Mouse (Mus musculus): ENCODE measurements at regions not wholly inside any gene's neighbourhood (a gene's known extent, or its start where the extent isn't known, plus 50 kb on each side); places are given as distances from the start of the nearest gene placed in this dataset.

DNA sequence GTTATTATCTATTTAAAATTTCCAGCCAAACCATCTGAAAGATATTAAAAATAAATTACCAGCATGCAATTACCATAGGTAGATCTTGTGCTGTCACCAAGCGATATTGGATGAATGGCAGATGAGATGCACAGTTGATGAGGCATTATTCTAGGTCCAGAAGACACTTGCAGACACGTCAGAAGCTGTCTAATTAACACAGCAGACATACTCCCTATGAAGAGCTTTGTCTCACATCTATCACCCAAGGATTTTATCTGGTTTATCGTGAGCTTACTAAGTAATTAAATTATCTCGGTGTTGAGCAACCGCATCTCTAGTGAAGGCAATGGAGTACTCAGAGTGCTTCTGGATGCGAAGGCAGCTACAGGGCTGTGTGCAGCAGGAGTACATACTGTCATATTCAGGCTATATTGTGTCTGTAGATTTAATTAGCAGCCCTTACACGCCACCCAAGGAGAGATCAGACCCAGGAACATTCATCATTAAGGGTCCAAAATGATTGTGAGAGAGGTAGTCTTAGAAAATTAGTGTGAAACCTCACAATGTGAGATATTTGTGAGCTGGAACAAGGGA, 86.0 kb upstream of the Htr1f start:
- WGBS, result 68% methylated on average over 7 of the region's 7 CpGs
- no peak overlapping the region for H3K9ac ChIP-seq (replicated peaks; ENCODE audit: low read depth, low read length)
- H3K27me3 ChIP-seq (ENCODE audit: control insufficient read depth, insufficient read depth, low read length), result no peaks in the 10 kb centered on the region

GRCm38 (mm10) chr16:65174561-65174960, 68.9 kb upstream of the Htr1f start:
- H3K4me1 ChIP-seq (ENCODE audit: control insufficient read depth, insufficient read depth, low read length), result no peaks in the 10 kb centered on the region
- no peaks in the 10 kb centered on the region for H3K27me3 ChIP-seq (ENCODE audit: control insufficient read depth, insufficient read depth, low read length)

More for the DNA sequence above, 86.0 kb upstream of the Htr1f start:
- Histone ChIP-seq H3K9me3 (ENCODE audit: control insufficient read depth, low read length) (no peaks in the 10 kb centered on the region), H3K27ac (ENCODE audit: low read depth, low read length) (no peak overlapping the region), H3K4me2 (ENCODE audit: low read depth, low read length) (no peak overlapping the region), H3K36me3 (ENCODE audit: control insufficient read depth, insufficient read depth, low read length) (no peaks in the 10 kb centered on the region), H3K4me3 (ENCODE audit: low read depth, low read length) (no peak overlapping the region), H3K4me1 (ENCODE audit: control insufficient read depth, insufficient read depth, low read length) (no peaks in the 10 kb centered on the region)
- ATAC-seq (ENCODE audit: low read depth), result no peak

DNA sequence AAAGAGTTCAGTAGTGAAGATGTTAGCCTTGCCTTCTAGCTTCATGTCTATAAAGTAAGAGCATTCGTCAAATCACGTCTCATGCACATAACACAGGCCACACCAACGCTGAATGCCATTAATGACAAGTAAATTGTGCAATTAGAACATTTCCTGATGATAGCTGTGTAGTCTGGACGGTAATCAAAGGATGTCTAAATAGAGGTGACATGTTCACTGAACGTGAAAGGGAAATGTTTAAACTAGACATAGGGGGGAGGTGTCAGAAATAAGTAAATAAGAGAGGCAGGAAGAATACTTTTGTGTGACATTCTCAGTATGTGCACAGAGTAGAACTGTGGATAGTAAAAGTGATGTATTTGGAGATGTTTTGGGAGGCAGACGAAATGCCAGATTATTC, 61.5 kb upstream of the Htr1f start:
- H3K9me3 ChIP-seq (ENCODE audit: control insufficient read depth, low read length), result no peaks in the 10 kb centered on the region
- no peaks in the 10 kb centered on the region for H3K4me1 ChIP-seq (ENCODE audit: control insufficient read depth, insufficient read depth, low read length)
- H3K9ac ChIP-seq (replicated peaks; ENCODE audit: low read depth, low read length), result no peak overlapping the region
- 70% methylated on average over 6 of the region's 6 CpGs for WGBS
- no peak overlapping the region for H3K4me2 ChIP-seq (ENCODE audit: low read depth, low read length)
- H3K27me3 ChIP-seq (ENCODE audit: control insufficient read depth, insufficient read depth, low read length), result no peaks in the 10 kb centered on the region
- no peaks in the 10 kb centered on the region for H3K36me3 ChIP-seq (ENCODE audit: control insufficient read depth, insufficient read depth, low read length)
- no peak overlapping the region for H3K4me3 ChIP-seq (ENCODE audit: low read depth, low read length)
- H3K27ac ChIP-seq (ENCODE audit: low read depth, low read length), result no peak overlapping the region
- no peak for ATAC-seq (ENCODE audit: low read depth)

More at GRCm38 (mm10) chr16:65174561-65174960, 68.9 kb upstream of the Htr1f start:
- no peak overlapping the region for H3K4me3 ChIP-seq (ENCODE audit: low read depth, low read length)
- no peaks in the 10 kb centered on the region for H3K9me3 ChIP-seq (ENCODE audit: control insufficient read depth, low read length)
- H3K36me3 ChIP-seq (ENCODE audit: control insufficient read depth, insufficient read depth, low read length), result no peaks in the 10 kb centered on the region
- ATAC-seq (ENCODE audit: low read depth), result no peak
- H3K4me2 ChIP-seq (ENCODE audit: low read depth, low read length), result no peak overlapping the region
- 74% methylated on average over 3 of the region's 3 CpGs for WGBS
- no peak overlapping the region for H3K27ac ChIP-seq (ENCODE audit: low read depth, low read length)
- no peak overlapping the region for H3K9ac ChIP-seq (replicated peaks; ENCODE audit: low read depth, low read length)

DNA sequence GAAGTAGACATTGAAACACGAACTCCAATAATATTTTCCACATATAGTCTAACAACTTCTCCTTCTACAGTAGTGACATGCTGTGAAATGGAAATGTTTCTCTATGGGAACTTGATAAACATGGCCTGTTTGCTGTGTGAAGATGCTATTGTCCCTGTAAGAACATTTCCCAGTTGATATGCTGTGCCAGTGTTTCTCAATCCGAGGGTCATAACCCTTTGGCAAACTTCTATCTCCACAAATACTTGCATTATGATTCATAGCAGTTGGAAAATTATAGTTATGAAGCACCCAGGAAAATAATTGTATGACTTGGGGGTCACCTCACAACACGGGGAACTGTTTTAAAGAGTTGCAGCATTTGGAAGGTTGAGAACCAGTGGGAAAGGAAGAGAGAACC, 57.1 kb upstream of the Htr1f start:
- H3K4me2 ChIP-seq (ENCODE audit: low read depth, low read length), result no peak overlapping the region
- H3K27ac ChIP-seq (ENCODE audit: low read depth, low read length), result no peak overlapping the region
- H3K27me3 ChIP-seq (ENCODE audit: control insufficient read depth, insufficient read depth, low read length), result no peaks in the 10 kb centered on the region
- H3K9me3 ChIP-seq (ENCODE audit: control insufficient read depth, low read length), result no peaks in the 10 kb centered on the region
- no peak overlapping the region for H3K4me3 ChIP-seq (ENCODE audit: low read depth, low read length)
- ATAC-seq (ENCODE audit: low read depth), result no peak
- no peak overlapping the region for H3K9ac ChIP-seq (replicated peaks; ENCODE audit: low read depth, low read length)
- 86% methylated on average over 3 of the region's 3 CpGs for WGBS
- no peaks in the 10 kb centered on the region for H3K36me3 ChIP-seq (ENCODE audit: control insufficient read depth, insufficient read depth, low read length)
- no peaks in the 10 kb centered on the region for H3K4me1 ChIP-seq (ENCODE audit: control insufficient read depth, insufficient read depth, low read length)

DNA sequence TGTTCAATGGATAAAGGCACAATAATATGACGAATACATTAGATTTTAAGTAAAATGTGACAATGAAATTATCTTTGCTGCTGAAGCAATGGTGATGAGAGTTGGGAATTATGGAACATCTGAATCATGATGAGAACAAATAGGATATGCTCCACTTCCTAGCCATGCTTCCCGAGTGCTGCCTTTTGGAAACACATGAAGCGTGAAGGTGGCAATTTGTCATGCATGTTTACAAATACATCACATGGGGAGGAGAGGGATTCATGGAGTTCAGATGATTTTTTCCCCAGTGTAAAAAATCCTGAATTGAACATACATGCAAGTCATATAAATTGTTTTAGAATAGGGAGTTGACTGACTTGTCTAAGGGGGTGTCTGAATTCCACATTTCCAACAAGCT, 54.6 kb upstream of the Htr1f start:
- Histone ChIP-seq H3K9ac (replicated peaks; ENCODE audit: low read depth, low read length) (no peak overlapping the region), H3K4me2 (ENCODE audit: low read depth, low read length) (no peak overlapping the region), H3K9me3 (ENCODE audit: control insufficient read depth, low read length) (no peaks in the 10 kb centered on the region), H3K36me3 (ENCODE audit: control insufficient read depth, insufficient read depth, low read length) (no peaks in the 10 kb centered on the region), H3K27ac (ENCODE audit: low read depth, low read length) (no peak overlapping the region), H3K27me3 (ENCODE audit: control insufficient read depth, insufficient read depth, low read length) (no peaks in the 10 kb centered on the region), H3K4me3 (ENCODE audit: low read depth, low read length) (no peak overlapping the region), H3K4me1 (ENCODE audit: control insufficient read depth, insufficient read depth, low read length) (no peaks in the 10 kb centered on the region)
- 49% methylated on average over 3 of the region's 3 CpGs for WGBS
- ATAC-seq (ENCODE audit: low read depth), result no peak

DNA sequence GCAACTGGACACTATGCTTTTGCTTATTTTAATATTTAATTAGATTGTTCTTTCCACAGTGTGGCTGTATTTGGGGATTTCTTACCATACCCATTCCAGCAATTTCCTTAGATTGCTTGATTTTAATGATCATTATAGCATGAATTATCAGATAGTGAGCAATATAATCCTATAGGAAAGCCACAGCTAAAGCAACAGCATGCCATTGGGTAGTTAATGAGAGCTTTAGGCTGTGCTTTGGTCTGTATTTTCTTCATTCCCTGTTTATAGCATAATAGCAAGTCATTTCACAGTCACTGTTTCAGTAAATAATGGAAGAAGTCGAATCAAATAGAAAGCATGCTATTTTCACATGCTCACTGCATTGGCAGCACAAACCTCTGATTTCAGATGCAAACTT, 49.9 kb upstream of the Htr1f start:
- ATAC-seq (ENCODE audit: low read depth), result peak; percentile 63; the same call in 1 of the 2 replicates
- 41% methylated on average over 1 of the region's 1 CpGs for WGBS

More for the DNA sequence above, 49.9 kb upstream of the Htr1f start:
- Histone ChIP-seq H3K27ac (ENCODE audit: low read depth, low read length) (no peak overlapping the region), H3K4me2 (ENCODE audit: low read depth, low read length) (no peak overlapping the region), H3K36me3 (ENCODE audit: control insufficient read depth, insufficient read depth, low read length) (no peaks in the 10 kb centered on the region), H3K4me3 (ENCODE audit: low read depth, low read length) (no peak overlapping the region), H3K4me1 (ENCODE audit: control insufficient read depth, insufficient read depth, low read length) (no peaks in the 10 kb centered on the region), H3K9me3 (ENCODE audit: control insufficient read depth, low read length) (no peaks in the 10 kb centered on the region), H3K9ac (replicated peaks; ENCODE audit: low read depth, low read length) (no peak overlapping the region), H3K27me3 (ENCODE audit: control insufficient read depth, insufficient read depth, low read length) (no peaks in the 10 kb centered on the region)
